Mouse (Mus musculus) limb, embryonic 14.5 days (tissue): ENCODE measurements around the gene Mob4. TPM values are rescaled to one million over a fixed set of nuclear protein-coding genes. Genes with fewer than 3 reads are reported as not detected.

Source experiments
- ATAC-seq: fragments of 200-750 bp; cut with Nextera tagmentation; 2 replicates; pipeline ENCODE4 v1.8.0; 2017; ENCODE audit warnings: low read depth, moderate number of reproducible peaks, moderate TSS enrichment; ENCODE audit not compliant: low FRiP score
- DNase-seq: peaks from one replicate; pipeline ENCODE4 v3.0.0-alpha.2; 2015; ENCODE audit warnings: low spot score
- H3K27ac ChIP-seq: fragments of 300-500 bp; sonication (generic); replicated peaks from 2 replicates; pipeline ENCODE4 v1.5.1; 2014; ENCODE audit warnings: low read depth, mild to moderate bottlenecking, low read length, moderate library complexity, mixed read lengths
- H3K27me3 ChIP-seq: fragments of 300-500 bp; sonication (generic); 2 replicates; pipeline ENCODE4 v1.6.1; 2014; ENCODE audit warnings: low read length, mixed read lengths; ENCODE audit not compliant: control insufficient read depth, insufficient read depth
- H3K36me3 ChIP-seq: fragments of 300-500 bp; sonication (generic); 2 replicates; pipeline ENCODE4 v1.6.1; 2014; ENCODE audit warnings: mild to moderate bottlenecking, low read length, moderate library complexity, mixed read lengths; ENCODE audit not compliant: control insufficient read depth, insufficient read depth
- H3K4me1 ChIP-seq: fragments of 300-500 bp; sonication (generic); 2 replicates; pipeline ENCODE4 v1.6.1; 2014; ENCODE audit warnings: antibody characterized with exemption, low read length, mixed read lengths; ENCODE audit not compliant: control insufficient read depth, insufficient read depth
- H3K4me2 ChIP-seq: fragments of 300-500 bp; sonication (generic); replicated peaks from 2 replicates; pipeline ENCODE4 v1.6.1; 2014; ENCODE audit warnings: low read depth, mild to moderate bottlenecking, low read length, moderate library complexity; ENCODE audit not compliant: severe bottlenecking
- H3K4me3 ChIP-seq: fragments of 300-500 bp; sonication (generic); replicated peaks from 2 replicates; pipeline ENCODE4 v1.5.1; 2014; ENCODE audit warnings: low read length
- H3K9ac ChIP-seq: fragments of 300-500 bp; sonication (generic); 2 replicates; pipeline ENCODE4 v1.6.1; 2014; ENCODE audit warnings: mild to moderate bottlenecking, low read depth, low read length, moderate library complexity; ENCODE audit not compliant: severe bottlenecking
- H3K9me3 ChIP-seq: fragments of 300-500 bp; sonication (generic); 2 replicates; pipeline ENCODE4 v1.6.1; 2016; ENCODE audit warnings: low read length; ENCODE audit not compliant: control insufficient read depth
- POLR2A ChIP-seq: fragments of 200-500 bp; IDR thresholded peaks from 2 replicates; pipeline ENCODE4 v1.8.0; 2012; ENCODE audit warnings: inconsistent platforms, mild to moderate bottlenecking, moderate library complexity, borderline replicate concordance; ENCODE audit not compliant: insufficient read depth, insufficient read length; ENCODE audit errors: extremely low read depth
- WGBS: fragments of 180-500 bp; shearing (Covaris S2); extraction: QIAGEN DNeasy Blood & Tissue Kit; methylation state at CpG from one replicate; pipeline ENCODE4 v1.1.7; 2014; 5-methylcytosine and 5-hydroxymethylcytosine counted together
- polyA plus RNA-seq, 2 experiments: library from polyadenylated mRNA; depleted of rRNA in 1 of 2; stranded (reverse) in 1 of 2; unstranded in 1 of 2; fragments of >200 nt; fragmentation: Nextera tagmentation in 1 of 2; extraction: Ambion mirVana in 1 of 2; gene quantifications; 2 replicates each; pipeline versions ENCODE4 v1.2.1 to v1.2.3; 2012 to 2014

Gene Mob4
- polyA plus RNA-seq, 2 experiments, result 43.4 to 120 TPM

DNA sequence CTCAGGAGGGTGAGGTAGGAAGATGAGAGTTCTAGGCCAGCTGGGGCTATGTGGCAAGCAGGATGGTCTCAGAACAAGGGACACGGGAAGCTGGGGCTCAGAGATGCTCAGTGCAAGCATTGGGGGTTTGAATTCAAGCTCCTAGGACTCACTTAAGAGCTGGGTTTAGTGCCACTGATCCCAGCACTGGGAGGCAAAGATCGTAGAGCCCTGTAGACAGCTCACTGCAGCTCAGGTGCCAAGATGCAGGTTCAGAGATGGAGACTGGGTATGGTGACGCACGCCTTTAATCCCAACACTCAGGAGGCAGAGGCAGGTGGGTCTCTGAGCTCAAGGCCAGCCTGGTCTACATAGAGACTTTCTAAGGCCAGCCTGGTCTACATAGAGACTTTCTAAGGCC lies 26.3 kb downstream of the Mob4 start:
- H3K4me3 ChIP-seq, result no peak overlapping the region
- H3K27ac ChIP-seq, result no peak overlapping the region
- no peaks in the 10 kb centered on the region for H3K9me3 ChIP-seq
- no peak for DNase-seq
- no peak for ATAC-seq
- peaks cover 47% of the 10 kb centered on the region for H3K36me3 ChIP-seq
- no peaks in the 10 kb centered on the region for H3K27me3 ChIP-seq
- H3K4me1 ChIP-seq, result no peaks in the 10 kb centered on the region
- H3K4me2 ChIP-seq, result no peak overlapping the region
- no peak for TF ChIP-seq POLR2A
- 100% methylated on average over 4 of the region's 4 CpGs for WGBS
- no peak overlapping the region for H3K9ac ChIP-seq

DNA sequence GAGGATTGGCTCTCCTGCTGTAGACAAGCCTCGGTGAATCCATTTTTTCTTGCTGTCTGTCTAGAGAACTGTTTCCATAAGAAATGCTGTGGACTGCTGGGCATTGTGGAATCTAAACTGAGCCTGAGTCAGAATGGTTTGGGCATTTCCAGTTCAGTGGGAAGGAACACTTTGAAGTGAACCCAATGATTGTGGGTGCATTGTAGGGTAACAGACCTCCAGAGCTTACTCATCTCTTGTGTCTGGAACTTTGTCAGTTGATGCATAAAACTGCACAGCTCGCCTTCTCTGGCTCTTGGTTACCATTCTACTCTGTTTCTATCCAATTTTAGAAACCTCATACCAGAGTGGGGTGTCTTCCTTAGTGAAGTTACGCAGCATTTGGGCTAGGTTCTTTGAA lies 27.2 kb downstream of the Mob4 start:
- Histone ChIP-seq H3K27me3 (no peaks in the 10 kb centered on the region), H3K4me1 (no peaks in the 10 kb centered on the region), H3K4me2 (no peak overlapping the region), H3K9ac (no peak overlapping the region), H3K27ac (no peak overlapping the region), H3K9me3 (no peaks in the 10 kb centered on the region), H3K36me3 (peaks cover 41% of the 10 kb centered on the region), H3K4me3 (no peak overlapping the region)
- ATAC-seq (no peak), DNase-seq (no peak)
- TF ChIP-seq POLR2A, result no peak
- 94% methylated on average over 3 of the region's 3 CpGs for WGBS

DNA sequence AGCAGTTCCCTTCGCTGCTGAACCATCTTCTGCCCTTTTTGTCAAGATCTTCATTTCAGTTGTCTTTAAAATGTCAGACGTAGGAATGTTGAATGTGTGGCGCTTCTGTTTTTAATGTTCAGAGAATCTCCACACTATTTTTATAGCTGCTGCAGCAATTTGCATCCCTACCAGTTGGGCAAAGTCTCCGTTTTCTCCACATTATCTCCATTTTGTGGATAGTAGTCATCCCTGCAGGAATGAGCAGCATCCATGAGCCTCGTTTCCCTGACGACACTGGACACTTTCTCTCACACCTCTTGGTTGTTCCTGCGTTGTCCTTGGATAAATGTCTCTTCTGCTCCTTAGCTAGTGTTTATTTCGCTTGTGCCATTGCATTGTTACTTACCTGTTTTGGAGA lies 27.8 kb downstream of the Mob4 start:
- ATAC-seq (no peak), DNase-seq (no peak)
- Histone ChIP-seq H3K27ac (no peak overlapping the region), H3K9me3 (no peaks in the 10 kb centered on the region), H3K4me2 (no peak overlapping the region), H3K4me1 (no peaks in the 10 kb centered on the region), H3K9ac (no peak overlapping the region), H3K27me3 (no peaks in the 10 kb centered on the region), H3K4me3 (no peak overlapping the region), H3K36me3 (peaks cover 39% of the 10 kb centered on the region)
- TF ChIP-seq POLR2A, result no peak
- WGBS, result 92% methylated on average over 8 of the region's 8 CpGs

GRCm38 (mm10) chr1:55160218-55160617 lies 29.2 kb downstream of the Mob4 start:
- ATAC-seq (no peak), DNase-seq (no peak)
- Histone ChIP-seq H3K4me1 (no peaks in the 10 kb centered on the region), H3K27me3 (no peaks in the 10 kb centered on the region), H3K9ac (no peak overlapping the region), H3K4me3 (no peak overlapping the region), H3K27ac (no peak overlapping the region), H3K9me3 (no peaks in the 10 kb centered on the region), H3K4me2 (no peak overlapping the region), H3K36me3 (peaks cover 27% of the 10 kb centered on the region)
- no peak for TF ChIP-seq POLR2A
- 92% methylated on average over 3 of the region's 3 CpGs for WGBS

- H3K9me3 ChIP-seq, result no peaks in the 10 kb centered on the region
- no peak overlapping the region for H3K4me3 ChIP-seq
- no peak for ATAC-seq
- H3K4me2 ChIP-seq, result no peak overlapping the region
- H3K9ac ChIP-seq, result no peak overlapping the region
- H3K4me1 ChIP-seq, result no peaks in the 10 kb centered on the region
- 0 out of 2 replicates have a peak overlapping the region, but pooled peaks have one; percentile 52 for H3K27ac ChIP-seq
- no peaks in the 10 kb centered on the region for H3K27me3 ChIP-seq
- TF ChIP-seq POLR2A, result no peak
- DNase-seq, result peak; percentile 47
- WGBS, result 87% methylated on average over 17 of the region's 17 CpGs
- H3K36me3 ChIP-seq, result peaks cover 22% of the 10 kb centered on the region
Measured at GRCm38 (mm10) chr1:55160831-55161638, 30.0 kb downstream of the Mob4 start.
